Mouse (Mus musculus) E14TG2a.4 (cell line): ENCODE data around the gene Pgghg.

ENCODE experiments used
- CTCF ChIP-seq: conservative IDR thresholded peaks from 2 replicates; pipeline ENCODE4 v1.5.1; 2014; ENCODE audit warnings: low read length
- NANOG ChIP-seq: IDR thresholded peaks from 2 replicates; pipeline ENCODE4 v1.6.1; 2014; ENCODE audit warnings: borderline replicate concordance, low read length, mixed read lengths
- POU5F1 ChIP-seq: IDR thresholded peaks from 2 replicates; pipeline ENCODE4 v1.6.1; 2014; ENCODE audit warnings: low read length, borderline replicate concordance

- no peak for TF ChIP-seq CTCF
- TF ChIP-seq NANOG, result no peak
- TF ChIP-seq POU5F1, result no peak
Measured at GRCm38 (mm10) chr7:140974940-140975339, 33.7 kb downstream of the Pgghg start.
